Mouse (Mus musculus): ENCODE data around the gene Rab13. TPM values are rescaled to one million over a fixed set of nuclear protein-coding genes. Genes with fewer than 3 reads are reported as not detected.
A peak's percentile ranks its signal among the peaks of the same experiment; 100 is the strongest.

Gene Rab13
- polyA plus RNA-seq (2014; fragmentation: Nextera tagmentation; extraction: Ambion mirVana): 17.7 and 24.9 TPM in 2 replicates

- H3K9me3 ChIP-seq (ENCODE audit: control insufficient read depth, low read length): no peaks in the 10 kb centered on the region
- H3K36me3 ChIP-seq (ENCODE audit: control insufficient read depth, insufficient read depth, low read length): peaks cover 41% of the 10 kb centered on the region
- peak; percentile 93 for ATAC-seq (ENCODE audit: low FRiP score, low TSS enrichment)
- under 1% methylated on average over 42 of the region's 42 CpGs for WGBS
- peak within 1 kb of the TSS; percentile 91 for H3K27ac ChIP-seq (ENCODE audit: low read depth, low read length)
- H3K4me2 ChIP-seq (replicated peaks; ENCODE audit: low read depth, low read length): peak within 1 kb of the TSS; percentile 89
- H3K9ac ChIP-seq (ENCODE audit: low read depth, low read length): peak within 1 kb of the TSS; percentile 91
- H3K27me3 ChIP-seq (ENCODE audit: control insufficient read depth, insufficient read depth, low read length): no peaks in the 10 kb centered on the region
- H3K4me3 ChIP-seq (ENCODE audit: low read length): peak within 1 kb of the TSS; percentile 95
- peaks cover 12% of the 10 kb centered on the region for H3K4me1 ChIP-seq (ENCODE audit: control insufficient read depth, insufficient read depth, low read length)
Observed at GRCm38 (mm10) chr3:90213377-90213866, at the start of gene Rab13, which contains the start of gene Rps27. TSS of gene Rab13 (plus strand) at chr3:90213695. TSS of gene Rps27 (minus strand) at chr3:90213651.

GRCm38 (mm10) chr3:90179566-90179965 is 33.9 kb upstream of the Rab13 start:
- no peak overlapping the region for H3K4me2 ChIP-seq (replicated peaks; ENCODE audit: low read depth, low read length)
- H3K4me3 ChIP-seq (ENCODE audit: low read length): no peak overlapping the region
- H3K27ac ChIP-seq (ENCODE audit: low read depth, low read length): no peak overlapping the region
- H3K36me3 ChIP-seq (ENCODE audit: control insufficient read depth, insufficient read depth, low read length): no peaks in the 10 kb centered on the region
- no peaks in the 10 kb centered on the region for H3K27me3 ChIP-seq (ENCODE audit: control insufficient read depth, insufficient read depth, low read length)
- WGBS: 73% methylated on average over 3 of the region's 3 CpGs
- no peaks in the 10 kb centered on the region for H3K9me3 ChIP-seq (ENCODE audit: control insufficient read depth, low read length)
- no peak overlapping the region for H3K9ac ChIP-seq (ENCODE audit: low read depth, low read length)
- ATAC-seq (ENCODE audit: low FRiP score, low TSS enrichment): no peak
- H3K4me1 ChIP-seq (ENCODE audit: control insufficient read depth, insufficient read depth, low read length): no peaks in the 10 kb centered on the region

GRCm38 (mm10) chr3:90183581-90183980 is 29.9 kb upstream of the Rab13 start:
- Histone ChIP-seq H3K4me3 (ENCODE audit: low read length) (no peak overlapping the region), H3K27ac (ENCODE audit: low read depth, low read length) (no peak overlapping the region), H3K9me3 (ENCODE audit: control insufficient read depth, low read length) (no peaks in the 10 kb centered on the region), H3K4me1 (ENCODE audit: control insufficient read depth, insufficient read depth, low read length) (no peaks in the 10 kb centered on the region), H3K27me3 (ENCODE audit: control insufficient read depth, insufficient read depth, low read length) (no peaks in the 10 kb centered on the region), H3K4me2 (replicated peaks; ENCODE audit: low read depth, low read length) (no peak overlapping the region), H3K9ac (ENCODE audit: low read depth, low read length) (no peak overlapping the region), H3K36me3 (ENCODE audit: control insufficient read depth, insufficient read depth, low read length) (no peaks in the 10 kb centered on the region)
- 76% methylated on average over 3 of the region's 3 CpGs for WGBS
- ATAC-seq (ENCODE audit: low FRiP score, low TSS enrichment): no peak

GRCm38 (mm10) chr3:90190859-90191510 is 22.5 kb upstream of the Rab13 start:
- Histone ChIP-seq H3K4me1 (ENCODE audit: control insufficient read depth, insufficient read depth, low read length) (no peaks in the 10 kb centered on the region), H3K27ac (ENCODE audit: low read depth, low read length) (no peak overlapping the region), H3K36me3 (ENCODE audit: control insufficient read depth, insufficient read depth, low read length) (no peaks in the 10 kb centered on the region), H3K9ac (ENCODE audit: low read depth, low read length) (no peak overlapping the region), H3K27me3 (ENCODE audit: control insufficient read depth, insufficient read depth, low read length) (no peaks in the 10 kb centered on the region), H3K4me2 (replicated peaks; ENCODE audit: low read depth, low read length) (no peak overlapping the region), H3K9me3 (ENCODE audit: control insufficient read depth, low read length) (no peaks in the 10 kb centered on the region), H3K4me3 (ENCODE audit: low read length) (no peak overlapping the region)
- ATAC-seq (ENCODE audit: low FRiP score, low TSS enrichment): no peak
- 78% methylated on average over 11 of the region's 11 CpGs for WGBS

- no peaks in the 10 kb centered on the region for H3K4me1 ChIP-seq (ENCODE audit: control insufficient read depth, insufficient read depth, low read length)
- no peaks in the 10 kb centered on the region for H3K36me3 ChIP-seq (ENCODE audit: control insufficient read depth, insufficient read depth, low read length)
- ATAC-seq (ENCODE audit: low FRiP score, low TSS enrichment): no peak
- H3K4me3 ChIP-seq (ENCODE audit: low read length): no peak overlapping the region
- H3K27me3 ChIP-seq (ENCODE audit: control insufficient read depth, insufficient read depth, low read length): no peaks in the 10 kb centered on the region
- no peak overlapping the region for H3K4me2 ChIP-seq (replicated peaks; ENCODE audit: low read depth, low read length)
- no peaks in the 10 kb centered on the region for H3K9me3 ChIP-seq (ENCODE audit: control insufficient read depth, low read length)
- no peak overlapping the region for H3K9ac ChIP-seq (ENCODE audit: low read depth, low read length)
- 45% methylated on average over 4 of the region's 4 CpGs for WGBS
- no peak overlapping the region for H3K27ac ChIP-seq (ENCODE audit: low read depth, low read length)
Observed at GRCm38 (mm10) chr3:90194759-90195158, 18.7 kb upstream of the Rab13 start.

- no peak overlapping the region for H3K4me3 ChIP-seq (ENCODE audit: low read length)
- no peaks in the 10 kb centered on the region for H3K36me3 ChIP-seq (ENCODE audit: control insufficient read depth, insufficient read depth, low read length)
- no peak overlapping the region for H3K4me2 ChIP-seq (replicated peaks; ENCODE audit: low read depth, low read length)
- no peak for ATAC-seq (ENCODE audit: low FRiP score, low TSS enrichment)
- H3K9me3 ChIP-seq (ENCODE audit: control insufficient read depth, low read length): no peaks in the 10 kb centered on the region
- H3K27me3 ChIP-seq (ENCODE audit: control insufficient read depth, insufficient read depth, low read length): no peaks in the 10 kb centered on the region
- no peak overlapping the region for H3K9ac ChIP-seq (ENCODE audit: low read depth, low read length)
- H3K27ac ChIP-seq (ENCODE audit: low read depth, low read length): no peak overlapping the region
- WGBS: 84% methylated on average over 1 of the region's 1 CpGs
- no peaks in the 10 kb centered on the region for H3K4me1 ChIP-seq (ENCODE audit: control insufficient read depth, insufficient read depth, low read length)
Observed at GRCm38 (mm10) chr3:90195644-90196043, 17.9 kb upstream of the Rab13 start.

- H3K4me3 ChIP-seq (ENCODE audit: low read length): no peak overlapping the region
- no peaks in the 10 kb centered on the region for H3K27me3 ChIP-seq (ENCODE audit: control insufficient read depth, insufficient read depth, low read length)
- H3K36me3 ChIP-seq (ENCODE audit: control insufficient read depth, insufficient read depth, low read length): no peaks in the 10 kb centered on the region
- no peaks in the 10 kb centered on the region for H3K4me1 ChIP-seq (ENCODE audit: control insufficient read depth, insufficient read depth, low read length)
- no peaks in the 10 kb centered on the region for H3K9me3 ChIP-seq (ENCODE audit: control insufficient read depth, low read length)
- WGBS: 79% methylated on average over 1 of the region's 1 CpGs
- no peak for ATAC-seq (ENCODE audit: low FRiP score, low TSS enrichment)
- H3K4me2 ChIP-seq (replicated peaks; ENCODE audit: low read depth, low read length): no peak overlapping the region
- no peak overlapping the region for H3K9ac ChIP-seq (ENCODE audit: low read depth, low read length)
- no peak overlapping the region for H3K27ac ChIP-seq (ENCODE audit: low read depth, low read length)
Observed at GRCm38 (mm10) chr3:90197548-90197947, 15.9 kb upstream of the Rab13 start.

GRCm38 (mm10) chr3:90202884-90203283 is 10.6 kb upstream of the Rab13 start:
- 34% methylated on average over 1 of the region's 1 CpGs for WGBS
- Histone ChIP-seq H3K9me3 (ENCODE audit: control insufficient read depth, low read length) (no peaks in the 10 kb centered on the region), H3K4me3 (ENCODE audit: low read length) (no peak overlapping the region), H3K27ac (ENCODE audit: low read depth, low read length) (no peak overlapping the region), H3K36me3 (ENCODE audit: control insufficient read depth, insufficient read depth, low read length) (peaks cover 5% of the 10 kb centered on the region), H3K4me1 (ENCODE audit: control insufficient read depth, insufficient read depth, low read length) (no peaks in the 10 kb centered on the region), H3K27me3 (ENCODE audit: control insufficient read depth, insufficient read depth, low read length) (no peaks in the 10 kb centered on the region), H3K9ac (ENCODE audit: low read depth, low read length) (no peak overlapping the region), H3K4me2 (replicated peaks; ENCODE audit: low read depth, low read length) (no peak overlapping the region)
- ATAC-seq (ENCODE audit: low FRiP score, low TSS enrichment): no peak; the same call in 1 of the 2 replicates

- Histone ChIP-seq H3K9ac (ENCODE audit: low read depth, low read length) (no peak overlapping the region), H3K4me2 (replicated peaks; ENCODE audit: low read depth, low read length) (no peak overlapping the region), H3K9me3 (ENCODE audit: control insufficient read depth, low read length) (no peaks in the 10 kb centered on the region), H3K27ac (ENCODE audit: low read depth, low read length) (no peak overlapping the region), H3K27me3 (ENCODE audit: control insufficient read depth, insufficient read depth, low read length) (no peaks in the 10 kb centered on the region), H3K4me1 (ENCODE audit: control insufficient read depth, insufficient read depth, low read length) (no peaks in the 10 kb centered on the region), H3K4me3 (ENCODE audit: low read length) (no peak overlapping the region), H3K36me3 (ENCODE audit: control insufficient read depth, insufficient read depth, low read length) (peaks cover 12% of the 10 kb centered on the region)
- ATAC-seq (ENCODE audit: low FRiP score, low TSS enrichment): no peak
- 80% methylated on average over 5 of the region's 5 CpGs for WGBS
Observed at GRCm38 (mm10) chr3:90203619-90204018, 9.9 kb upstream of the Rab13 start.
